Mouse (Mus musculus) E14TG2a.4 (cell line): ENCODE measurements around the gene Csf2.

Source experiments
- H3K27me3 ChIP-seq: 2 replicates; pipeline ENCODE4 v1.6.1; 2014; ENCODE audit warnings: low read length, control low read depth; ENCODE audit not compliant: insufficient read depth
- H3K36me3 ChIP-seq: 2 replicates; pipeline ENCODE4 v1.6.1; 2014; ENCODE audit warnings: low read length, control low read depth; ENCODE audit not compliant: insufficient read depth
- H3K4me1 ChIP-seq: replicated peaks from 2 replicates; pipeline ENCODE4 v1.6.1; 2014; ENCODE audit warnings: low read depth, low read length, control low read depth
- H3K4me3 ChIP-seq: replicated peaks from 2 replicates; pipeline ENCODE4 v1.5.1; 2014; ENCODE audit warnings: mild to moderate bottlenecking, low read length
- H3K9me3 ChIP-seq: 2 replicates; pipeline ENCODE4 v1.6.1; 2014; ENCODE audit warnings: low read length, control low read depth
- CTCF ChIP-seq: conservative IDR thresholded peaks from 2 replicates; pipeline ENCODE4 v1.5.1; 2014; ENCODE audit warnings: low read length
- NANOG ChIP-seq: IDR thresholded peaks from 2 replicates; pipeline ENCODE4 v1.6.1; 2014; ENCODE audit warnings: borderline replicate concordance, low read length, mixed read lengths
- POU5F1 ChIP-seq: IDR thresholded peaks from 2 replicates; pipeline ENCODE4 v1.6.1; 2014; ENCODE audit warnings: low read length, borderline replicate concordance

Gene Csf2

DNA sequence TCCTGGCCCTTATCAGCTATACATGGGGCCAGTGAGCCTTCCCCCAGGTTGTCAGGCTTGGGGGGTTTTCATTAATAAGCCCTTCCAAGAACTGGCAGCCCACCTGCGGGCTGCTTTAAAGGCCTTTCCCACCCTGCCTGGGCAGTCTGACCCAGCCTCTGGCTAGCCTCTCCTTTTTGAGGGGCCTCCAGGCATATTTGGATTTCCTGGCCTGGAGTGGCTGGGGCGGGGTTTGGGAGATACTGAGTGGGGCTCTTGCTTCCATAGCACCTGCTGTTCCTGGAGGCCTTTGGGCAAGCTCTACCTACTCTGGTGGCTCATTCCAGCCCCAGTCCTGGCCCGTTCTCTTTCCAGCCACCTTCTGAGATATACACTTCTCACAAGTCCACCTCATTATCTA is 281 bp upstream of the Csf2 start:
- TF ChIP-seq POU5F1 = no peak
- no peaks in the 10 kb centered on the region for H3K9me3 ChIP-seq

DNA sequence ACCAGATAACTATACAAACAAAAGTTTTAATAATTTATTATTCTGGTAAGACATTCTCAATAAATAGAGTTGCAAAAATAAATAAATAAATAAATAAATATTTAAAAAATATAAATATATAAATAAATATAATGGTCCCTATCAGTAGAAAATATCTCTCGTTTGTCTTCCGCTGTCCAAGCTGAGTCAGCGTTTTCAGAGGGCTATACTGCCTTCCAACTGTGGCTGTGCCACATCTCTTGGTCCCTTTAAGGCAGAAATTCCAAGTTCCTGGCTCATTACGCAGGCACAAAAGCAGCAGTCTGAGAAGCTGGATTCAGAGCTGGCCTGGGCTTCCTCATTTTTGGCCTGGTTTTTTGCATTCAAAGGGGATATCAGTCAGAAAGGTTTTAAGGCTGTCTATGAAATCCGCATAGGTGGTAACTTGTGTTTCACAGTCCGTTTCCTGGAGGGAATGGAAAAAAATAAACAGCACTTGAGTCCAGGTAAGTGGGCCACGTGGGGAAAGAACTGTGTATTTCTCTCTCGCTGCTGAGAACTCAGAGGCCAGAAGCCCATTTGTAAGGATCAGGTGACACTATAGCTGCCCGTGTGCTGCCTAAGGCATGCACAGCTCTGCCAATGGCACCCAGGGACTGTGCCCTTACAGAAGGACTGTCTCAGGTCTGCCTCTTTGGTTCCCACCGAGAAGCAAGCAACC is 2.1 kb downstream of the Csf2 start:
- TF ChIP-seq NANOG = no peak
- no peak for TF ChIP-seq CTCF
- TF ChIP-seq POU5F1 = no peak
- no peak overlapping the region for H3K4me3 ChIP-seq
- no peaks in the 10 kb centered on the region for H3K27me3 ChIP-seq
- no peaks in the 10 kb centered on the region for H3K36me3 ChIP-seq
- no peaks in the 10 kb centered on the region for H3K9me3 ChIP-seq
- H3K4me1 ChIP-seq = no peaks in the 10 kb centered on the region

More for the DNA sequence above, 281 bp upstream of the Csf2 start:
- H3K4me3 ChIP-seq = no peak overlapping the region
- H3K36me3 ChIP-seq = no peaks in the 10 kb centered on the region
- peaks cover 7% of the 10 kb centered on the region; the same call in 1 of the 2 replicates for H3K4me1 ChIP-seq
- H3K27me3 ChIP-seq = peaks cover 5% of the 10 kb centered on the region; the same call in 1 of the 2 replicates

DNA sequence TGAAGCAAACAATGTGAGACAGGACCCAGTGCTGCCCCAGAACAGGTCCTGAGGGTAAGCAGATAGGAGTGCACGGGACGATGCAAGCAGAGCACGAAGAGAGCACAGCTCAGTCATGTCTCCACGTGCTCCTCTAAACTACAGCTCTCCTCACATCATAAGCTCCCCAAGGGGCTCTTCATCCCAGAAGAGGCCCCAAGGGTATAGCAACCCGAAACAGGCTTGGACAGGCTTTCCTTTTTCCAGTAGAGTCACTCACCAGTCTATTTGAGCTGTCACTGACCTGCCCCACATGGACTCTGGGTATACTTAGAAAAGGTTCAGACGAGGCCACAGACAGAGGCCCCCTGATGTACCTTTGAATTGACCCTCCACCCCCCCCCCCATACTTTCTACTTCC is 5.0 kb downstream of the Csf2 start:
- Histone ChIP-seq H3K4me3 (no peak overlapping the region), H3K4me1 (no peaks in the 10 kb centered on the region), H3K9me3 (no peaks in the 10 kb centered on the region), H3K36me3 (no peaks in the 10 kb centered on the region), H3K27me3 (no peaks in the 10 kb centered on the region)
- no peak for TF ChIP-seq POU5F1
- TF ChIP-seq NANOG = no peak
- TF ChIP-seq CTCF = no peak

DNA sequence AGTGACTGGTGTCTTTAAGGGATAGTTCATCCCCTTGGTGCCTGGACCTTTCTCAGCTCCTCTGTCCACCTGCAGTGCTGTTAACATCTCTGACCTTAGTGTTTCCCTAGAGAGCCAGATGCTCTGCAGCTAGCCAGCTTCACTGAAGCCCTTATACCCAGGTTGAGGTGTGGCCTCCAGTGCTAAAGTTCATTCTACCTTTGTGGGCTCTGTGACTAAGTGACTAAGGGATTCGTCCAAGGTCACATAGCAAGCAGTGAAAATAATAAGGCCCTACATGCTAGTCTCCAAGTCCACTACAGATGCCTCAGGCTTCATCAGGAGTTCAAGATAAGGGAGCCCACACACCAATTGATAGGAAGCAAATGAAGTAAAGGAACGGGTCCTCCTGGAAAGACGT is 7.0 kb downstream of the Csf2 start:
- TF ChIP-seq POU5F1 (no peak), CTCF (no peak), NANOG (no peak)
- no peaks in the 10 kb centered on the region; the same call in 1 of the 2 replicates for H3K27me3 ChIP-seq
- no peaks in the 10 kb centered on the region for H3K9me3 ChIP-seq
- H3K4me1 ChIP-seq = no peaks in the 10 kb centered on the region
- no peaks in the 10 kb centered on the region for H3K36me3 ChIP-seq
- no peak overlapping the region for H3K4me3 ChIP-seq

DNA sequence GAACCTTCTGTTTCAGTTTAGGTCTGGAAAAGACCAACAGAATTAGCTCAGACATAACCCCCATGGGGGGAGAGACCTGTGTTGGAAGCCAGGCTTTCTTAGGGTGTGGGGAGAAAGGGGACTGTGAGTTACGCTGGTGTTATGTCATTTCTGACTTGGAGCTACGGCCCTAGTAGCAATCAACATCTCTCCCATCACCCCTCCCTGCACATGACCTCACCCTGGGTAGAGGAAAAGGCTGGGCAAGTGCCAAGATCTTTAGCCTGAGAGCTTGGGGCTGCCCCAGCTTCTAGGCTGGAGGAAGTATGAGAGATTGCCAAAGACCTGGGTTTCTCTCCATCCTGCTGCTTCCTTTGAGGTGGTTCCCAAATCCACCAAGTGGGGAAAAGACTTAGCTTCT is 12.5 kb downstream of the Csf2 start:
- Histone ChIP-seq H3K4me1 (no peaks in the 10 kb centered on the region), H3K36me3 (no peaks in the 10 kb centered on the region), H3K27me3 (peaks cover 2% of the 10 kb centered on the region; the same call in 1 of the 2 replicates), H3K9me3 (no peaks in the 10 kb centered on the region), H3K4me3 (no peak overlapping the region)
- no peak for TF ChIP-seq NANOG

DNA sequence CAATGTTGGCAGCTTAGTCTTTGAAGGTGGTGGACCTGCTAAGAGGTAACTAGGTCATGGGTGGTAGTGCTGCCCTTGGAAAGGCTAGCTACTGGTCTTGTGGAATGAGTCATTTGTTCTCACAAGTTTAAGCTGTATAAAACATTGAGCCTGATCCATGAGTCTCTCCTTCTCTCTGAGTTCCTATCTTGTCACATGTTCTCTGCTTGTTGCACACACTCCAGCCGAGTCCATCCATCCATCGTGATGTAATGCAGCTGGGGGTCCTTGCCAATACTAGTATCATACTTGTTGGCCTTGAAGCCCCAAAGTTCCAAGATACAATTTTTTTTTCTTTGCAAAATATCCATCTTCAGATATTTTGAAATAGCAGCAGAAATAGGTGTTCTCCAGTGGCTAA is 22.0 kb downstream of the Csf2 start:
- no peaks in the 10 kb centered on the region for H3K4me1 ChIP-seq

DNA sequence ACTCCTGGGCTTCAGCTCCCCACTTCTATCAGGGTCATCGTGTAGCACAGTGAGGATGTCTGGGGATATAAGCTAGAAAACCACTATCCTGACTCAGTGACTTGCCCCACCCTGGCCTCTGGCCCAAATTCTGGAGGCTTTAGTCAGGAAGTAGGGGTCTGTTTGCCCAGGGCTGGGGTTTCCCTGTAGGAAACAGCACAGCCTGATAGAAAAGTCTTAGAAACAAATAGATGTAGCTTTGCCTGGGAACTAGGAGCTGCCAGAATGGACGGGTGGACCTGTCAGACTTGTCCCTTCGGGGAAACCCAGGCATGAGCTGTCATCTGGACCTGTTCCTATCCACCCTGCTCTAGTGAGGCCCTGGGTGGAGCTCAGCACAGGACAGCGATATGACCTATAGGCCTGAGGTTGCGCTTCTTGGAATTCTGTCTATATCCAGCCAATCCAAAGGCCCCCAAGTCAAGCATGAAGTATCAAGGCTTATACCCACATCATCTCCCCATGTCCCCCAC is 24.9 kb downstream of the Csf2 start:
- Histone ChIP-seq H3K4me3 (no peak overlapping the region), H3K36me3 (no peaks in the 10 kb centered on the region), H3K27me3 (no peaks in the 10 kb centered on the region), H3K9me3 (peaks cover 6% of the 10 kb centered on the region; the same call in 1 of the 2 replicates), H3K4me1 (no peaks in the 10 kb centered on the region)
- TF ChIP-seq NANOG (no peak), CTCF (no peak), POU5F1 (no peak)

More for the DNA sequence above, 22.0 kb downstream of the Csf2 start:
- Histone ChIP-seq H3K9me3 (peaks cover 6% of the 10 kb centered on the region; the same call in 1 of the 2 replicates), H3K27me3 (no peaks in the 10 kb centered on the region), H3K36me3 (no peaks in the 10 kb centered on the region), H3K4me3 (no peak overlapping the region)
- TF ChIP-seq CTCF (no peak), POU5F1 (no peak), NANOG (no peak)

DNA sequence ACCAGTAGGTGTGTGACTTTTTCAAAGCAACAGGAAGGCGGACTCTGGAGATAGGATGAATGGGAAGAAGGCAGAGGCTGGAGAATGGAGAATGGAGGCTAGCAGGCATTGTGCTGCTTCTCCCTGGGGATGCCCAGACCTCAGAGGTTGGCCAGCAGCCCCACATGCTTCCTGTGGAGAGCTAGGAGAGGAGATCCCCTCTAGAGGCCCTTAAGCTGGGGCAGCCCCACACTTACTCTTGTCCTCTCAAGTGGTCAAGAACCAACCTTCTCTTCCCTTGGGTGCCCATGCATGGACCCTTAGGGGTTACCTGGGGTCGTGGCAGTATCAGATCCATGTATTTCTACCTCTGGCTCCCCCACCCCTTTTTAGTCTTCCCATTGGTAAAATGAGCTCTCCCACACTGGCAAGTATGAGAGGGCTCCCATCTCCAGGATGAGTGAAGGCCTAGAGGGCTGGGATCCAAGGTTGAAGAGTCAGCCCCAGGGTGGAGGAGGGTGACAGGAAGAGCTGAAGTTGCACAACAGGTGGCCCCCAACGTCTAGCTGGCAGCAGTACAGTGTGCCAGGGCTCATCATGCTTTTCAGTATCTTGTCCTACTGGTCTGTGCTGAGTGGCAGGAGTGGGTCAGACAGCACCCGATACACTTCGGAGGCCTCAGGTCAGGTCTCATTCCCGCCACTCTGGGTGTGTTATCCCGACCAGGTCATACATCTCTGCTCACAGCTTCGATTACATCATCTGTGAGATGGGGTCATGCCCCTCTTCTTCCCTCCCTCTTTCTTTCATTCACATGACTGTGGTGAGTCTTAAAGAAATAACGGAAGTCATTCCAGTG is 25.6 kb downstream of the Csf2 start:
- H3K27me3 ChIP-seq = no peaks in the 10 kb centered on the region
- no peaks in the 10 kb centered on the region for H3K36me3 ChIP-seq
- peaks cover 6% of the 10 kb centered on the region; the same call in 1 of the 2 replicates for H3K9me3 ChIP-seq
- TF ChIP-seq NANOG (no peak), POU5F1 (no peak), CTCF (no peak)
- no peak overlapping the region for H3K4me3 ChIP-seq
- no peaks in the 10 kb centered on the region for H3K4me1 ChIP-seq
